Mouse (Mus musculus): ENCODE data around the gene Mmd. TPM values are rescaled to one million over a fixed set of nuclear protein-coding genes. Genes with fewer than 3 reads are reported as not detected.

Gene Mmd
- 18.4 TPM for polyA plus RNA-seq (2017; shearing (Covaris generic))

DNA sequence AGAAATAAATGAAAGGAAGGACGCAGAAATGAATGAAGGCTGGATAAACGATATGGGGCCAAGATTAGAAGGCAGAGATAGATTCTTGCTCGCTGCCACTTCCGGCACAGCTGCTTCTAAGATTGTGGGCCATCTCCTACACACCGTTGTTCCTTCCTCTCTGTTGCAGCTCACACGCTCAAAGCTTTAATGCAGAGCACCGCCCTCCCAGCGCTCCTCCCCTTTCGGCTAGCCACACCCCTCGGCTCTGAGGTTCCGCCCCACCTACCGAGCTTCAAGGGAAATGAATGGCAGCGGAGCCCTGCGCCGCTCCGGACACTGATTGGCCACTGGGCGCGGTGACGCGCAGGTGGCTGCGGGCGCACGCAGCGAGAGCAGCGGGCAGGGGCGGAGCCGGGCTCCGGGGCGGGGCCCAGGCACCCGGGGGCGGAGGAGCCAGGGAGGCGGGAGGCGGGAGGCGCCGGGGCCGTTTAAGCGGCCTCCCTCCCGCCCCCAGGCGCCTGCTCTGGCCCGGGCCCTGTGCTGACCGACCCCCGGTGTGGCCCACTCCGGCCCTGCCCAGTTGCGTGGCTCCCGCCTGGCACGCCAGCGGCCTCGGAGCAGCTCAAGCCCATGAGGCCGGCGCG, at the start of gene Mmd:
TSS of gene Mmd (plus strand) at position 432 of the 626 bp plus-strand sequence.

Other genes starting within 250 kb of the Mmd start
- 3.7 TPM for gene Pctp, start 246.6 kb upstream of the Mmd start, polyA plus RNA-seq (2017; shearing (Covaris generic))
- not detected for gene Tmem100, start 219.1 kb upstream of the Mmd start, polyA plus RNA-seq (2017; shearing (Covaris generic))
- 9.8 TPM for gene Gm45716, start 61.8 kb upstream of the Mmd start, polyA plus RNA-seq (2017; shearing (Covaris generic))
- gene Hlf, start 141.4 kb downstream of the Mmd start, polyA plus RNA-seq (2017; shearing (Covaris generic)) = 10.1 TPM